Mouse (Mus musculus): Measurements from ENCODE around the gene Homer2.

- TF ChIP-seq GATA1 (IDR thresholded peaks at IDR 0.05; ENCODE audit: borderline replicate concordance, low read length) (no peak), FLI1 (IDR thresholded peaks at IDR 0.05; ENCODE audit: low read length) (no peak)
Observed at GRCm38 (mm10) chr7:81708165-81708564, 838 bp upstream of the Homer2 start.

All from megakaryocyte, embryonic 14.5 days (primary cell).